Mouse (Mus musculus): Measurements from ENCODE around the gene Dda1. TPM values are rescaled to one million over a fixed set of nuclear protein-coding genes. Genes with fewer than 3 reads are reported as not detected.
"Not testable (repeated sequence)": the region's sequence is repeated elsewhere in the genome, so short reads cannot be mapped to it uniquely, and the experiment has no call there.

Dda1 gene
- total and polyA plus RNA-seq, 3 experiments = 30.4 to 51.8 (median 31.8) TPM

- H3K36me3 ChIP-seq (ENCODE audit: control insufficient read depth, insufficient read depth, low read length) = no peaks in the 10 kb centered on the region
- no peak overlapping the region for H3K27ac ChIP-seq
- H3K4me3 ChIP-seq = no peak overlapping the region
- no peaks in the 10 kb centered on the region for H3K79me2 ChIP-seq (replicated peaks; ENCODE audit: control insufficient read depth, insufficient read depth, low read length)
- H3K27me3 ChIP-seq (ENCODE audit: control insufficient read depth, insufficient read depth, low read length) = no peaks in the 10 kb centered on the region; the same call in 1 of the 2 replicates
- no peak for DNase-seq
- peaks cover 1% of the 10 kb centered on the region; the same call in 1 of the 2 replicates for H3K4me1 ChIP-seq (ENCODE audit: control insufficient read depth, insufficient read depth, low read length)
- TF ChIP-seq CTCF (IDR thresholded peaks at IDR 0.05) (no peak), EP300 (IDR thresholded peaks at IDR 0.05; ENCODE audit: insufficient read depth, low read depth, low read length) (no peak), POLR2A (IDR thresholded peaks at IDR 0.05; ENCODE audit: insufficient read depth, low read depth, low read length) (no peak)
- H3K9ac ChIP-seq (ENCODE audit: low read depth, low read length) = no peak overlapping the region
- WGBS = 31% methylated on average over 6 of the region's 6 CpGs
- intact Hi-C loops (cut with DNase I) = no loop called here
Measured at GRCm38 (mm10) chr8:71516786-71517185, 47.8 kb downstream of the Dda1 start.

GRCm38 (mm10) chr8:71519037-71519825 is 50.2 kb downstream of the Dda1 start:
- H3K9ac ChIP-seq (ENCODE audit: low read depth, low read length); H3K36me3 ChIP-seq (ENCODE audit: control insufficient read depth, insufficient read depth, low read length); H3K4me3 ChIP-seq; H3K79me2 ChIP-seq (replicated peaks; ENCODE audit: control insufficient read depth, insufficient read depth, low read length); H3K27me3 ChIP-seq (ENCODE audit: control insufficient read depth, insufficient read depth, low read length); H3K4me1 ChIP-seq (ENCODE audit: control insufficient read depth, insufficient read depth, low read length); intact Hi-C loops (cut with DNase I); H3K27ac ChIP-seq: not testable (repeated sequence)
- 22% methylated on average over 10 of the region's 10 CpGs for WGBS
- peak; percentile 59 to 67 for DNase-seq
- TF ChIP-seq CTCF (IDR thresholded peaks at IDR 0.05) = peak; percentile 76
- peak; percentile 65; the same call in 1 of the 2 replicates for TF ChIP-seq EP300 (IDR thresholded peaks at IDR 0.05; ENCODE audit: insufficient read depth, low read depth, low read length)

GRCm38 (mm10) chr8:71521634-71522033 is 52.6 kb downstream of the Dda1 start:
- intact Hi-C loops (cut with DNase I) = loop anchor here (1.0 kb wide), 2 partner anchors 26 to 80 kb away; no protein-coding TSS in a partner anchor
- Histone ChIP-seq H3K9ac (ENCODE audit: low read depth, low read length) (no peak overlapping the region), H3K27me3 (ENCODE audit: control insufficient read depth, insufficient read depth, low read length) (no peaks in the 10 kb centered on the region), H3K27ac (no peak overlapping the region), H3K4me1 (ENCODE audit: control insufficient read depth, insufficient read depth, low read length) (peaks cover 4% of the 10 kb centered on the region), H3K4me3 (no peak overlapping the region), H3K79me2 (replicated peaks; ENCODE audit: control insufficient read depth, insufficient read depth, low read length) (no peaks in the 10 kb centered on the region), H3K36me3 (ENCODE audit: control insufficient read depth, insufficient read depth, low read length) (no peaks in the 10 kb centered on the region)
- WGBS = 1% methylated on average over 17 of the region's 17 CpGs
- DNase-seq = peak; percentile 93 to 98
- no peak for TF ChIP-seq POLR2A (IDR thresholded peaks at IDR 0.05; ENCODE audit: insufficient read depth, low read depth, low read length)
- TF ChIP-seq EP300 (IDR thresholded peaks at IDR 0.05; ENCODE audit: insufficient read depth, low read depth, low read length) = peak; percentile 87; the same call in 1 of the 2 replicates

GRCm38 (mm10) chr8:71525226-71526050 is 56.4 kb downstream of the Dda1 start, which contains the start of gene Ccdc194:
TSS of gene Ccdc194 (minus strand) at chr8:71525711.
- Histone ChIP-seq H3K4me3 (no peak within 1 kb of the TSS), H3K79me2 (replicated peaks; ENCODE audit: control insufficient read depth, insufficient read depth, low read length) (no peaks in the 10 kb centered on the region), H3K27me3 (ENCODE audit: control insufficient read depth, insufficient read depth, low read length) (no peaks in the 10 kb centered on the region), H3K9ac (ENCODE audit: low read depth, low read length) (no peak within 1 kb of the TSS), H3K27ac (peak within 1 kb of the TSS; percentile 59), H3K36me3 (ENCODE audit: control insufficient read depth, insufficient read depth, low read length) (no peaks in the 10 kb centered on the region), H3K4me1 (ENCODE audit: control insufficient read depth, insufficient read depth, low read length) (peaks cover 20% of the 10 kb centered on the region)
- TF ChIP-seq EP300 (IDR thresholded peaks at IDR 0.05; ENCODE audit: insufficient read depth, low read depth, low read length) (no peak), POLR2A (IDR thresholded peaks at IDR 0.05; ENCODE audit: insufficient read depth, low read depth, low read length) (no peak), CTCF (IDR thresholded peaks at IDR 0.05) (no peak)
- 54% methylated on average over 46 of the region's 46 CpGs for WGBS
- DNase-seq = no peak
- intact Hi-C loops (cut with DNase I) = no loop called here

Other genes with a start within 250 kb of the Dda1 start
- gene Myo9b, start 196.5 kb upstream of the Dda1 start, total RNA-seq (2021) = 10 to 100 TPM; 20.1 to 22.8 TPM
- gene Myo9b, start 196.5 kb upstream of the Dda1 start, polyA plus RNA-seq (2012; rRNA removed) = 15.0 and 15.9 TPM in 2 replicates
- gene Haus8, start 196.3 kb upstream of the Dda1 start, total RNA-seq (2021) = 10 to 100 TPM; 24.2 to 29.0 TPM
- gene Haus8, start 196.3 kb upstream of the Dda1 start, polyA plus RNA-seq (2012; rRNA removed) = 11.9 and 12.1 TPM in 2 replicates
- 100 to 1,000 TPM; 140 to 169 TPM for gene Use1, start 102.4 kb upstream of the Dda1 start, total RNA-seq (2021)
- 112 and 120 TPM in 2 replicates for gene Use1, start 102.4 kb upstream of the Dda1 start, polyA plus RNA-seq (2012; rRNA removed)
- 10 to 100 TPM; 12.4 to 15.2 TPM for gene Ocel1, start 97.9 kb upstream of the Dda1 start, total RNA-seq (2021)
- 8.0 and 9.1 TPM in 2 replicates for gene Ocel1, start 97.9 kb upstream of the Dda1 start, polyA plus RNA-seq (2012; rRNA removed)
- 10 to 100 TPM; 47.6 to 56.7 TPM for gene Nr2f6, start 87.2 kb upstream of the Dda1 start, total RNA-seq (2021)
- gene Nr2f6, start 87.2 kb upstream of the Dda1 start, polyA plus RNA-seq (2012; rRNA removed) = 53.9 and 63.2 TPM in 2 replicates
- gene Ushbp1, start 73.4 kb upstream of the Dda1 start, total RNA-seq (2021) = 10 to 100 TPM; 22.9 to 23.9 TPM
- 71.7 and 72.2 TPM in 2 replicates for gene Ushbp1, start 73.4 kb upstream of the Dda1 start, polyA plus RNA-seq (2012; rRNA removed)
- gene Babam1, start 72.3 kb upstream of the Dda1 start, total RNA-seq (2021) = 10 to 100 TPM; 62.8 to 70.2 TPM
- gene Babam1, start 72.3 kb upstream of the Dda1 start, polyA plus RNA-seq (2012; rRNA removed) = 88.7 and 91.3 TPM in 2 replicates
- not detected for gene Ankle1, start 63.2 kb upstream of the Dda1 start, total RNA-seq (2021)
- 0.15 and 0.31 TPM in 2 replicates for gene Ankle1, start 63.2 kb upstream of the Dda1 start, polyA plus RNA-seq (2012; rRNA removed)
- gene Abhd8, start 5.5 kb upstream of the Dda1 start, total RNA-seq (2021) = 10 to 100 TPM; 25.8 to 26.5 TPM
- gene Abhd8, start 5.5 kb upstream of the Dda1 start, polyA plus RNA-seq (2012; rRNA removed) = 30.4 and 38.3 TPM in 2 replicates
- 100 to 1,000 TPM; 120 to 128 TPM for gene Mrpl34, start 4.2 kb upstream of the Dda1 start, total RNA-seq (2021)
- gene Mrpl34, start 4.2 kb upstream of the Dda1 start, polyA plus RNA-seq (2012; rRNA removed) = 81.7 and 153 TPM in 2 replicates
- 10 to 100 TPM; 15.6 to 16.3 TPM for gene Ano8, start 16.8 kb downstream of the Dda1 start, total RNA-seq (2021)
- 15.3 and 18.4 TPM in 2 replicates for gene Ano8, start 16.8 kb downstream of the Dda1 start, polyA plus RNA-seq (2012; rRNA removed)
- 10 to 100 TPM; 16.6 to 20.5 TPM for gene Gtpbp3, start 18.9 kb downstream of the Dda1 start, total RNA-seq (2021)
- 18.4 and 19.8 TPM in 2 replicates for gene Gtpbp3, start 18.9 kb downstream of the Dda1 start, polyA plus RNA-seq (2012; rRNA removed)
- gene Plvap, start 42.6 kb downstream of the Dda1 start, total RNA-seq (2021) = 10 to 100 TPM; 22.1 to 28.3 TPM
- 37.2 and 42.9 TPM in 2 replicates for gene Plvap, start 42.6 kb downstream of the Dda1 start, polyA plus RNA-seq (2012; rRNA removed)
- not detected for gene Ccdc194, start 56.5 kb downstream of the Dda1 start, total RNA-seq (2021)
- gene Ccdc194, start 56.5 kb downstream of the Dda1 start, polyA plus RNA-seq (2012; rRNA removed) = 0.10 and 0.23 TPM in 2 replicates
- 10 to 100 TPM; 17.4 to 18.1 TPM for gene Bst2, start 68.3 kb downstream of the Dda1 start, total RNA-seq (2021)
- gene Bst2, start 68.3 kb downstream of the Dda1 start, polyA plus RNA-seq (2012; rRNA removed) = 69.8 and 85.9 TPM in 2 replicates
- 10 to 100 TPM; 27.0 to 29.7 TPM for gene Mvb12a, start 73.7 kb downstream of the Dda1 start, total RNA-seq (2021)
- 51.6 and 53.7 TPM in 2 replicates for gene Mvb12a, start 73.7 kb downstream of the Dda1 start, polyA plus RNA-seq (2012; rRNA removed)
- gene Tmem221, start 89.7 kb downstream of the Dda1 start, total RNA-seq (2021) = under 1 TPM in 1 of 2 experiments, not detected in 1; 0.16 TPM
- gene Tmem221, start 89.7 kb downstream of the Dda1 start, polyA plus RNA-seq (2012; rRNA removed) = 0.29 and 0.51 TPM in 2 replicates
- under 1 TPM; 0.14 to 0.18 TPM for gene Nxnl1, start 97.4 kb downstream of the Dda1 start, total RNA-seq (2021)
- gene Nxnl1, start 97.4 kb downstream of the Dda1 start, polyA plus RNA-seq (2012; rRNA removed) = 0.12 TPM in 1 of 2 replicates, not detected in the other
- gene Slc27a1, start 99.7 kb downstream of the Dda1 start, total RNA-seq (2021) = 100 to 1,000 TPM; 159 to 191 TPM
- 227 and 281 TPM in 2 replicates for gene Slc27a1, start 99.7 kb downstream of the Dda1 start, polyA plus RNA-seq (2012; rRNA removed)
- 10 to 100 TPM; 58.6 to 66.3 TPM for gene Pgls, start 123.0 kb downstream of the Dda1 start, total RNA-seq (2021)
- 53.2 and 80.4 TPM in 2 replicates for gene Pgls, start 123.0 kb downstream of the Dda1 start, polyA plus RNA-seq (2012; rRNA removed)
- gene Fam129c, start 128.4 kb downstream of the Dda1 start, total RNA-seq (2021) = under 1 TPM; 0.78 to 0.82 TPM
- 1.7 and 2.4 TPM in 2 replicates for gene Fam129c, start 128.4 kb downstream of the Dda1 start, polyA plus RNA-seq (2012; rRNA removed)
- 10 to 100 TPM; 39.3 to 39.6 TPM for gene Colgalt1, start 141.8 kb downstream of the Dda1 start, total RNA-seq (2021)
- 55.8 and 76.6 TPM in 2 replicates for gene Colgalt1, start 141.8 kb downstream of the Dda1 start, polyA plus RNA-seq (2012; rRNA removed)
- under 1 TPM; 0.61 to 0.86 TPM for gene Unc13a, start 202.6 kb downstream of the Dda1 start, total RNA-seq (2021)
- 1.4 and 1.8 TPM in 2 replicates for gene Unc13a, start 202.6 kb downstream of the Dda1 start, polyA plus RNA-seq (2012; rRNA removed)
- 1 to 10 TPM; 8.1 to 8.6 TPM for gene Jak3, start 207.1 kb downstream of the Dda1 start, total RNA-seq (2021)
- gene Jak3, start 207.1 kb downstream of the Dda1 start, polyA plus RNA-seq (2012; rRNA removed) = 23.3 and 24.0 TPM in 2 replicates
- gene Insl3, start 220.0 kb downstream of the Dda1 start, total RNA-seq (2021) = 1 to 10 TPM; 4.0 to 4.1 TPM
- 16.3 and 19.3 TPM in 2 replicates for gene Insl3, start 220.0 kb downstream of the Dda1 start, polyA plus RNA-seq (2012; rRNA removed)
- 1 to 10 TPM; 6.1 to 6.4 TPM for gene B3gnt3, start 232.6 kb downstream of the Dda1 start, total RNA-seq (2021)
- 5.4 and 8.6 TPM in 2 replicates for gene B3gnt3, start 232.6 kb downstream of the Dda1 start, polyA plus RNA-seq (2012; rRNA removed)